Mouse (Mus musculus): ENCODE measurements around the gene Lilr4b.
"Not testable (repeated sequence)": the region's sequence is repeated elsewhere in the genome, so short reads cannot be mapped to it uniquely, and the experiment has no call there.

Gene Lilr4b

DNA sequence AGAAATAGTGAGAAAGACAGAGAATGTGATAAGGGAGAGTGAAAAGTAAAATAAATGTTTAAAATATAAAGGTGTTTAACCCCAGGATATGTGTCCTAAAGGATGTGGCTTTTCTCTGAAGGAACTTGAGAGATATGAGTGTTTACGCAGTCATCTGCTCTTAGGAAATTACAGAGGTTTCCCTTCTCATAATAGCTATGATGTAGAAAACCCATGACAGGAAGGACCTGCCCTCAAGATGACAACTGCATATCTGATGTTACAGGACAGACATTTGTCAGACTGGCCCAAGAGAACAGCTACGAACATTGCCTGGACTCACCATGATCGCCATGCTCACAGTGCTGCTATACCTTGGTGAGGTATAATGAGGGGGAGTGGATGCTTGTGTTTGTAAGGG, at the start of gene Lilr4b, which contains the start of gene Gm49339:
Gene Lilr4b, plus strand, starts transcription at position 236 of the 400 bp plus-strand sequence.
Gene Gm49339, plus strand, starts transcription at position 216 of the 400 bp plus-strand sequence.
- not testable (repeated sequence) for DNase-seq

DNA sequence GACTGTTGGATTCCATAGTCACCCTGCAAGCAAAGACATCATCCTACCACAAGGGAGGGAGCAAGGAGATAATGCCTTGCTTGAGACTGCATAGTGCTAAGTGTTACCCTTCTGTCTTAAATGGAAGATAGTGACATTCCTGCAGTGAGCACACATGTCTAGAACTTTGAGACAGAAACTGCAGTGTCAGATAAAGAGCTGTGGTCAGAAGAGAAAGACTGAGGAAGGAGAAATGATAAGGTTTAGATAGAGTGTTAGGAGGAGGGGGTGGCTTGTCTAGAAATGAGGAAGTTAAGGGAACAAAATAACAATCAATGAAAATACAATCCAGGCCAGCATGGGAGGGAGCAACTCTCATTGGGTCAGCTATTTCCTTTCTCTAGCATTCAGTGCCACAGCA, 47.5 kb upstream of the Lilr4b start:
- no peak for DNase-seq

DNA sequence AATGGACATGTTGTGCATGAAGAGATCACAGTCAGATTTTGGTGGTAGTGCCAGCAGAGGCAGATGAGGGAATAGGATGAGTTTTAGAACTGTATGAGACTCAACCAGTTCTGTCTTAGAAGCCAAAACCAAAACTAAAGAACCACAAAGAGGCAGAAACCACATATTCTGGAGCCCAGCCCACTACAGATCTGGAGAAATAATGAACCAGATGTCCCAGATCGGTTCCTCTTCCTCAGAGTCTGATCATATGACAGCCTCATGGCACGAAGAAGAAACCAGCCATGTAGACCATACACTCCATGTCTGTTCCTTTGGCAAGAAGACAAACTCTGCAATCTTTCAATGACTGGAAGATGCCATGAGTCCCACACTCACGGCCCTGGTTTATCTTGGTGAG, 44.7 kb upstream of the Lilr4b start:
- no peak for DNase-seq

DNA sequence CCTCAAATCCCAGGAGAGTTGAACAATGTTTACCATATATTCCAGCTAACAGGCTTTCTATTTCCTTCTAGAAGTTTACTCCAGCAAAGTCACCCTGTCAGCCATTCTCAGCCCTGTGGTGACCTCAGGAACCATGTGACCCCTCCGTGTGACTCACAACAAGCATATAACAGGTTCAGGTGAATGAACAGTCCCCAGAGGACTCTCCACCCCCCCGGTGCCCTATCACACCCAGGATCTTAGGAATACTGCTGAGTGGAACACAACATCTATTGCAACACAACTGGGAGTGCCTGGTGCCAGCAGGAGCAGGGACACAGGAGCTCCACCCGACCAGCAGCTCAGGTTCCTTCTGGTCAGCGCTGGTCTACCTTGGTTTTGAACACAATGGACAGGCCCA, 28.8 kb upstream of the Lilr4b start:
- DNase-seq, result no peak

DNA sequence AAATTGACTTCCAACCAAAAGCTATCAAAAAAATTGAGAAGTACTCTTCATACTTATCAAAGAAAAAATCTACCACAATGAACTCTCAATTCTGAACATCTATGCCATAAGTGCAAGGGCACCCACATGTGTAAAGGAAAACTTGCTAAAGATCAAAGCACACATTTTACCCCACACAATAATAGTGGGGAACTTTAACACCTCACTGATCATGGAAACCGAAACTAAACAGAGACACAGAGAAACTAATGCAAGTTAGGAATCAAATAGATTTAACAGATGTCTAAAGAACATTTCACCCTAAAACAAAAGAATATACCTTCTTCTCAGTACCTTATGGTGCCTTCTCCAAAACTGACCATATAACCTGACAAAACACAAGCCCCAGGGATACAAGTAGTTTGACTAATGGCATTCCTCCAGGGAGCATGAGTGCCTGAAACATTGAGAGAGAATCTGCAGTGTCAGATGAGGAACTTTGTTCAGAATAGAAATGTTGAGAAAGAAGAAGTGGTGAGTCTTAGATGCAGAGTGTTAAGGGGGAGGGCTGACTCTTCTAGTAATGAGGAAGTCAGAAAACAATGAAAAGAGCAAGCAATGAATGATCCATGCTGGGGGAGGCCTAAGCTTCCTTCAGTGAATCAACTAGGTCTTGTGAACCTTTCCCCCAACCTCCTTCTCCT, 26.7 kb upstream of the Lilr4b start:
- DNase-seq, result no peak

DNA sequence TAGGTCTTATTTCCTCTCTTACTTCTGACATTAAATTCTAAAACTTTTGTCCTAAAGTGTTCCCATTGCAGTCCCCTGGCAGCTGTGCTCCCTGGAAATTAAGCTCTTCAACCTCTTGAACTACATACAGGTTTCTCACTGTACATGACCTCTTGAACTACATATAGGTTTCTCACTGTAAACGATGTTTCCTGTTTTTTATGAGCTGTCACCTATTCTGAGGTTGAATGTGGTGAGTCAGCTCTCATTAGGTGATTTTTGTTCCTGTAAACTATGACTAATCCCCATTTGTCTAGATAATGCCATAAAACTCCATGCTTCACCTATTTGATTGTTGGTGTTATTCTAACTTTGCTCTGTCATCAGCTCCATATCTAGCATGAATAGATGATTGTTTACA, 26.1 kb upstream of the Lilr4b start:
- no peak for DNase-seq

DNA sequence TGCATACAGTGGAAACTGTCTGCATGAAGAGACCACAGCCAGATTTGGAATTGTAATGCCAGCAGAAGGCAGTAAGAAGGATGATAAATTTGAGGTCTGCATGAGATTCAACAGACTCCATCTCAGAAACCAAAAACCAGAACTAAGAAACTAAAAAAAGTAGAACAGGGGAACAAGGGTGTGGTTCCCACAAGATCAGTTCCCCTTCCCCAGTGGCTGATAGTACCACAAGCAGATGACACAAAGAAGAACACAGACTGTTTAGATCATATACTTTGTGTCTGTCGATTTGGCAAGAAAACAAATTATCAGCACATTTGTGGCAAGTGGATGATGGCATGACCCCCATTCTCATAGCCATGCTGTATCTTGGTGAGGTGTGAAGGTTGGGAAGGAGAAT, 24.7 kb upstream of the Lilr4b start:
- DNase-seq, result no peak

DNA sequence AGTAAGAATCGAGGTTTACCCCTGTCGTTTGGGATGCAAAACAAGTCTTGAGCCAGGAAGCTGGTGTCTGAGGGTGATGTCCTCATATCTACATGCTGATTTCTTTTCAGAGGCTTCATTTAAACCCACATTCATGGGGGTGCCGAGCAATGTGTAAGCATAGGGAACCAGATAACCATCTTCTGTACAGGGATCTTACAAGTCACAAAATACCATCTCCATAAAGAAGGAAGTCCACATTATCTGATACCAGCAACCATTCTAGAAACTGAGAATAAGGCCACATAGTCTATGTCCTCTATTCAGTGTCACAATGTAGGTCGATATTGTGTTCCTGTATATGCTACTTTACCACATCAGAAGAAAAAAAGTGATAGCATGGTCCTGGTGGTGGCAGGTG, 24.1 kb upstream of the Lilr4b start:
- no peak for DNase-seq

DNA sequence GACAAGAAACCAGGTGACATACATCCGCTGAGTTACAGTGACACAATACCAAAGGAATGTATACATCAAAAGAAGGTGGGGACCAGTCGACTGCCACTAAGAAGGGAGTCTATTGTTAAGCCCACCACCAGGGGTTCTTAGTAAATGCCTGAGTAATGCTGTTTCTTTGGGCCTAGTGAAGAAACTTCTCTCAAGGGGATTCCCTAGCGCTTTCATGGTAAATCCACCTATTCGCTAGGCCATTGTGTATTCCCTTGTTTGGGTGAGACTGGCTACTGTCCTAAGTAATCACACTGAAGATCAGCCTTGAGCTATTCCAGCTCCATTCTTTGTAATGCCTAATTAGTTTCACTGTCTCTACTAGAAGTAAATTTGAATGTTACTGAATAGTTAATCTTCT, 16.6 kb upstream of the Lilr4b start:
- DNase-seq, result not testable (repeated sequence)

DNA sequence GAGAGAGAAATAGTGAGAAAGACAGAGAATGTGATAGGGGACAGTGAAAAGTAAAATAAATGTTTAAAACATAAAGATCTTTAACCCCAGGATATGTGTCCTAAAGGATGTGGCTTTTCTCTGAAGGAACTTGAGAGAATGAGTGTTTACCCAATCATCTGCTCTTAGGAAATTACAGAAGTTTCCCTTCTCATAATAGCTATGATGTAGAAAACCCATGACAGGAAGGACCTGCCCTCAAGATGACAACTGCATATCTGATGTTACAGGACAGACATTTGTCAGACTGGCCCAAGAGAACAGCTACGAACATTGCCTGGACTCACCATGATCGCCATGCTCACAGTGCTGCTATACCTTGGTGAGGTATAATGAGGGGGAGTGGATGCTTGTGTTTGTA, 10.3 kb downstream of the Lilr4b start, which contains the start of gene Lilrb4a:
Gene Lilrb4a, plus strand, starts transcription at position 266 of the 400 bp plus-strand sequence.
- DNase-seq, result not testable (repeated sequence)

DNA sequence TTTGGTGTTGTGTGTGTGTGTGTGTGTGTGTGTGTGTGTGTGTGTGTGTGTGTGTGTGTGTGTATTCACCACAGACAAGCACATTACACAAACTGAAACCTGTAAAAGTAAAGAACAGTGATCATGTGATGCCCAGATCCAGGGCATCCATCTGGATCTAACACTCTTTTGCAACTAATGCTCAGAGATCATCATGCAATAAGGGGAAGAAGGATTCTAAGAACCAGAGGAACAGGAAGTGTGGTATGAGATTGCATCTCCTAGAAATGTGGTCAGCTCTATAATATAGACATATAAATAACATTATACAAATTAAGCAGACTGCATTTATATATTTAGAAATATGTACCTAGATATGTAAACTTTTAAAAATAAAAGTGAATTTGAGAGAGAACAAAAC, 39.6 kb downstream of the Lilr4b start:
- no peak for DNase-seq

DNA sequence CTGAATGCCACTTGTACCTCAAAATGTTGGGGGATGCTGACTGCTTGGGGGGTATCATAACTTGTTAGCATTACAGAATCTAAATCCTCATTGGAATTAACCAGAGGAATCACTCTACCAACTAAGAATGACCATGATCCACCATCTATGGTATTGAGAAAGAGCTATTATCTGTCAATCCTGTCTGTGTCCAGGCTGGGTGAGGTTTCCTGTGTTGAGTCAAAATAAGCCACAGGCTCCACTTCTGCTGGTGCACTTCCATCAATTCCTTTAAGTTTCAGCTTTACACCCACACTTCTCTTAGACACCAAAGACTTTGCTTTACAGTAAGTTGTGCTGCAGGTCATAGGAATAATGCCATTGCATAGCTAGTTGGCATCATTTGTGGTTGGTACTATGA, 41.0 kb downstream of the Lilr4b start:
- no peak for DNase-seq

DNA sequence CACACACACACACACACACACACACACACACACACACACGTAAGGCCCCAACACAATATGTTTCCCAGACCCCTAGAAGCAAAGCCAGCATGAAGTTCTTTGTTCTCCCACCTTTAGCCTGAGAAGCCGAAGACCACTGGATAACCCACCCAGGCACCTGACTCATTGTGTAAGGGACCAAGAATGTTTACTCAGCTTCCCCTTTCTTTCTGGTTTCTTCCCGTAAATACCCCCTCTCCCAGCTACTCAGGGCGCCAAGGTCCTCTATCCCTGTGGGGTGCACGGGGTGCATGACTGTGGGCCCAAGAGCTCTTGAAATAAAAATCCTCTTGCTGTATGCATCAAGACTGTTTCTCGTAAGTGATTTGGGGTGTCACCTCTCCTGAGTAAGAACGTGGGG, 45.7 kb downstream of the Lilr4b start:
- no peak for DNase-seq

DNA sequence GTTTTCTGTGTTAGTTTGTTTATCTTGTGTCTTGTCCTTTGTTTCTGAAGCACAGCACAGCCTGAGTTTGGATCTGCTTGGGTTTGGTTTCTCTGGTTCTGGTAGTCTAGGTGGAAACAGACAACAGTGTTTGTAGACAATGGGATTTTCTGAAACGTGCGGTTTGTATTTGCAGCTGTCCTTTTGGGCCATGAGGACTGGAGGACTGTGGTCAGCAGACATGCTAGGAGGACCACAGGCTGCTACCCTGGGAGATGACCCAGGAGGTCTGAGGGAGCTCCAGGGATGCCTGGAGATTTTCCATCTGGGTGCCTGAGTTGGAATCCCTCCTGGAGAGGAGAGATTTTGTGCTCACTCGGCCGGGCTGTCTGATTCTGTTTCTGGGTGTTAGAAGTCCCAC, 46.2 kb downstream of the Lilr4b start:
- no peak for DNase-seq

DNA sequence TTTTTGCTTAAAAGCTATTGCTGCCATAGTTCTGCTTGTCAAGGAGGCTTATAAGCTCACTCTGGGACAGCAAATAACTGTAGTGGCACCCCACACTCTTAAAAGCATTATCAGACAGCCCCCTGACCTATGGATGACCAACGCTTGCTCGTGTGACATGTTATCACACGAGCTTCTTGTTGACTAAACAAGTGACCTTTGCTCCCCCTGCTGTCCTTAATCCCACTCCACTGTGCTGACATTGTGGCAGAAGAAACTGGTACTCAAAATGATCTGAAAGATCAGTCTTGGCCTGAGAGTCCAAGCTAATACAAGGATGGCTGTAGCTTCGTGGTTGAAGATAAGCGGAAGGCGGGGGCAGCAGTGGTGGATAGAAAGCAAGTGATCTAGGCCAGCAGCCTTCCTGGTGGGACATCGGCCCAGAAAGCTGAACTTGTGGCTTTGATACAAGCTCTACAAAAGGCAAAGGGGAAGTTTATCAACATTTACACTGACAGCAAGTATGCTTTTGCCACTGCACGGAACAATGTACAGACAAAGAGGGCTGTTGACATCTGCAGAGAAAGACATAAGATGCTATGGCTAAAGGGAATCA, 48.5 kb downstream of the Lilr4b start:
- DNase-seq, result no peak

DNA sequence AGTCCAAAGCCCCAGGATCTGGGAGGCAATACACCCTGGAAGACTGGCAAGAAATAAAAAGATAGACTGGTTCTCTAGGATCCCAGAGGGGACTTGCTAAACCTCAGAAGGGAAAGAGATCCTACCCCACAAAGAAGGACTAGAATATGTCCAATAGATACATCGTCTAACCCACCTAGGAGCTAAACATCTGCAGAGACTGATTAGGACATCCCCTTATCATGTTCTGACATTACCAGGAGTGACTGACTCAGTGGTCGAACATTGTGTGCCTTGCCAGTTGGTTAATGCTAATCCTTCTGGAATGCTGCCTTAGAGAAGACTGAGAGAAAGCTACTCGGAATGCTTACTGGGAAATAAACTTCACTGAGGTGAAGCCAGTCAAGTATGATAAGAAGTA, 49.1 kb downstream of the Lilr4b start:
- DNase-seq, result no peak

DNA sequence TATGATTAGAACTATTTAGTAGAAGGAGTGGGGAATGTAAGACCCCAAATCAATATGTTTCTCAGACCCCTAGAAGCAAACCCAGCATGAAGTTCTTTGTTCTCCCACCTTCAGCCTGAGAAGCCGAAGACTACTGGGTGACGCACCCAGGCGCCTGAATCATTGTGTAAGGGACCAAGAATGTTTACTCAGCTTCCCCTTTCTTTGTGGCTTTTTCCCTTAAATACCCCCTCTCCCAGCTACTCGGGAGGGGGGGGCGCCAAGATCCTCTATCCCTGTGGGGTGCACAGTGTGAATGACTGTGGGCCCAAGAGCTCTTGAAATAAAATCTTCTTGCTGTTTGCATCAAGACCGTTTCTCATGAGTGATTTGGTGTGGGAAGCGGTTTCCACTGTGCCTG, 50.4 kb downstream of the Lilr4b start:
- DNase-seq, result no peak

Measured in right cerebral cortex, postnatal 14 days (tissue).